Mouse (Mus musculus) gastrocnemius, adult 2 months (tissue): ENCODE measurements at regions not wholly inside any gene's neighbourhood (a gene's known extent, or its start where the extent isn't known, plus 50 kb on each side); places are given as distances from the start of the nearest gene placed in this dataset.

Experiments used
- DNase-seq: peaks from one replicate; pipeline ENCODE4 v3.0.0; 2022
- H3K27ac ChIP-seq: fragments of 200-600 bp; 2 replicates; pipeline ENCODE4 v1.8.1; 2022; ENCODE audit warnings: mild to moderate bottlenecking
- H3K4me3 ChIP-seq: fragments of 200-600 bp; 2 replicates; pipeline ENCODE4 v1.8.1; 2022; ENCODE audit warnings: mild to moderate bottlenecking, moderate library complexity
- CTCF ChIP-seq: fragments of 200-600 bp; IDR thresholded peaks from 2 replicates; pipeline ENCODE4 v1.8.1; 2022; ENCODE audit warnings: antibody characterized with exemption, mild to moderate bottlenecking, moderate library complexity
- intact Hi-C: fragments of 180-260 bp; cut with DNase I; formaldehyde crosslinking; loops from one replicate; pipeline ENCODE4 v1.15.1; 2025

DNA sequence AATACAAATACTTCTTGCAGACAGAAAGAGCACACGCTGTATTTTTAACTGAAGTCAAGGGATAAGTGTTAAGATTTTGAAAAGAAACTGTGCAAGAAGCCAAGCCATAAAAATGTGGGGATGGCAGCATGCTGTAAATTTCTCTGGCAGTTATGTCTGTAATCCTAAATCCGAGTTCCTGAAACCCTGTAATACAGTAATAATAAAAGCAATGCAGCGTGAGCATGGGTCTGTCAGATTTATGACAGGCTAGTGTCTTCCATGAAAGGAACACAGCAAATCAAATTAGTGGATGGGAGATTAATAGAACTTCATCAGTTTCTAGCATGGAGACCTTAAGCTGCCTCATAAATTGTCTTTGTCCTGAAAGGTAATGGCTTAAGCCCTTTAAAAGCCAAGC lies 597.7 kb downstream of the 1190002N15Rik start:
- no peak for TF ChIP-seq CTCF
- Histone ChIP-seq H3K4me3 (no peak overlapping the region), H3K27ac (no peak overlapping the region)
- intact Hi-C loops: no loop called here
- no peak for DNase-seq

DNA sequence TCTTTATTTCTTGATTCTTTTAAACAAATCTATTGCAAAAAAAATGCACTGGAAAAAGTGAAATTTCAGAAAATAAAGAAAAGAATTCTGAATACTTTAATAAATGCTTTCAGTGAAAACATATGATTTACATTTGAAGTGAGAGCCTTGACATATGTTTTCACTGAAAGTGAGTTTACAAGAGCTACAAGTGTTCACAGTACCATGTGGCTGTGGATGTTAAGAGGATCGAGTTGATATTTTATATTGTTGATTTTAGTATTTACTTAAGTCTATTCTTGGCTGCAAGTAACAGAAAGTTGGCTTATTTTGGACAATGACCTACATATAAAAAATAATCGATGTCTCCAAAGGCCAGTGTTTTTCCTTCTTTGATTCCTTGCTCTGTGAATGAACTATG lies 607.2 kb downstream of the 1190002N15Rik start:
- no peak for TF ChIP-seq CTCF
- DNase-seq: no peak
- intact Hi-C loops: no loop called here
- Histone ChIP-seq H3K27ac (no peak overlapping the region), H3K4me3 (no peak overlapping the region)

DNA sequence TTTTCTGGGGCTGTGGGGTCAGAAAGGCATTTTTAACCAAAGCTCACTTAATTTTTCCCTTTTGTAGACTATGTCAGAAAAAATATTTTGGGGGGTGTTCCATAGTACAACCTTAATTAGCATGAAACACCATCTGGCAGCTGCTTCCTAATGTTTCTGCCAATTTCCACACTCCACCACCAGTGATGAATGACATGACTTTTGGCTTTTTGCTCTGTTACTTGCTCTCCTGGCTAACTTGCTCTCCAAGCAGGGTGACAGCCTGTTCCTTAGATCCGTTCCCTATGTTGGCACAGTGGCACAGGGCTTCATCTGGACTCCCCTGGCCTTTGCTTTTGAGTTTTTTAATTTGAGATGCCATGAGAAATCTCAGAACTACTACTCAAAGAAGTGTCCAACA lies 648.6 kb downstream of the 1190002N15Rik start:
- no peak overlapping the region for H3K27ac ChIP-seq
- no peak for TF ChIP-seq CTCF
- DNase-seq: no peak
- no peak overlapping the region for H3K4me3 ChIP-seq
- intact Hi-C loops: no loop called here

DNA sequence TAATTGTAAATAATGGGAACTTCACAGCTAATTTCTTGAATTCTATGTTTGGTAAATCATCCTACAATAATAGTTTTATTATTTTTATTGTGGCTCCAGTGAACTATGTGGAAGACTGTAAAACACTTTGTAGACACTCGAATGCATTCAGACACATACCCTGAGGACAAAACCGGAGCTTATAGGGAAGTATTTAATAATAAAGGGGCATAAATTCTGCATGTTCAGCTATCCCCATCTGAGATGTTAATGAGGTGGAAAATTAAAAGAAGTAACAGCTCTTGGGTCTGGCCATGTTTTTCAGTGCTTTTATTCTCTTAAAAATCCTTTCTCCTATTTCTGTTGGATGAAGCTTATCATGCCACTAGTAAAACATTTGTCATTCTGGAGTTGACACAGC lies 657.8 kb downstream of the 1190002N15Rik start:
- TF ChIP-seq CTCF: no peak
- no peak overlapping the region for H3K4me3 ChIP-seq
- no peak for DNase-seq

DNA sequence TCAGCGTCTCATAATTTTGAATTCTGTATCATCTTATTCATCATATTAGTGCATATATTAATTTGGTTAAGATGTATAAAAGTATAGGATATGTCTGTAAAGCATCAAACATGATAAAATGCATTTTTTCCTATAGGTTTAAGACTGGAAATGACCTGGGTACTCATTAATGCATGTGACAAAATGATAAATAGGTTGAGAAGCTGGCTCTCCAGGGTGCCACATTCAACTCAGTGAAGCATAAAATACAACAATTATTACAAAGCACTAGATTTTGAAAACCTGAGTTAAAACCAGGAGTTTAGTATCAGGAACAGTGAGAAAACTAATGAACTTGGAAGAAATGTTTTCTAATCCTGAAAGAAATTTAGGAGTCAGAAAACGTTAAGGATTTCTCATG lies 658.3 kb downstream of the 1190002N15Rik start:
- intact Hi-C loops: no loop called here
- DNase-seq: no peak
- no peak overlapping the region for H3K4me3 ChIP-seq
- no peak for TF ChIP-seq CTCF
- no peak overlapping the region for H3K27ac ChIP-seq

More for the DNA sequence above, 657.8 kb downstream of the 1190002N15Rik start:
- intact Hi-C loops: no loop called here
- no peak overlapping the region for H3K27ac ChIP-seq

DNA sequence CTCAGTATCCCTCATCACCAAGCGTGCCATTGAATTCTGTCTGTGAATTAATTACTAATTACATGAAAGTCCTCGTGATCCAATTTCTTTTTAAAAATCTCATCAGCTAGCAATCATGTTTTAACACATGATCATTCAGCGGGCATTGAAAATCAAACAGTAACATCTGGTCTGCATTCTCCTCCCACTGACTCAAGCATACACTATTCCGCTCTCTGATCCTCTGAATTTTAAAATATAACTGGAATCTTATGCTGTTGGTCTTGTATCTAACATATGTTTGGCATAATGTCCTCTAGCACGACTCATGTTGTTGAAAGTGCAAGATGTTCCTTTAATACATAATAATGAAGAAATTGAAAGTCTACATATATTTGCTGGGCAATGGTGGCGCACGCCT lies 667.1 kb downstream of the 1190002N15Rik start:
- intact Hi-C loops: no loop called here

DNA sequence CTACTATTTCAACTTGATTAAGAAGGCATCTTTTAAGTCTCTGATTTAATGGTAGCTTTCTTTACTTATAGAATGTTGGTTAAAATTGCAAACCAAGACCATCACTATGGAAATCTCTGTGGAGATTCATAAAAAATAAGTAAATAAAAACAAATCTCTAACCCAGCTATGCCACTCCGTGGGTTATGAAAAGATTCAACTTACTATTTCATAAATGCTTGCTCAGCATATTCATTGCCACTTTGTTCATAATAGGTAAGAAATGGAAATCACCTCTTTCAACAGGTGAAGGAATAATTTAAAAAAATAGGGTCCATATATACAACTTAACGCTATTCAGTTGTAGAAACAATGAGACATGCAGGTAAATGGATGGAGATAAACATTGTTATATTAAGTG lies 679.9 kb downstream of the 1190002N15Rik start:
- TF ChIP-seq CTCF: no peak
- intact Hi-C loops: no loop called here
- no peak overlapping the region for H3K27ac ChIP-seq
- no peak overlapping the region for H3K4me3 ChIP-seq
- no peak for DNase-seq

More for the DNA sequence above, 667.1 kb downstream of the 1190002N15Rik start:
- DNase-seq: no peak
- no peak overlapping the region for H3K4me3 ChIP-seq
- TF ChIP-seq CTCF: no peak
- H3K27ac ChIP-seq: no peak overlapping the region

DNA sequence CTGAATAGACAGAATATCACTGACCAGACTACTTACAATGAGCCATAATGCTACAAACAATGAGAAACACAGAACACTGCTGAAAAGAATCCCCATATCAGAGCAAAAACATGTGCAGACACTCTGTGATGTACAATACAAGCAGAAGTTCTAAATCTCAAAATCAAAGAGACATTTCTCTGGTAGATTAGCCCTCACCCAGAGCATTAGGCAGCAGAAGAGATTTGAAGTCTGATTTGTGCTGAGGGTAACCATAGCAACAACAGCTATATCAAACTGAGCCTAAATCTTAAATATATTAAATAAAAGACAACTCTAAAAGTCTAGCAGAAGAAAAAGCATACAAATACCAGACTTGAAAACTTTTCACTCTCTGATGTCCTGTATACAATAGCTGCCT lies 691.5 kb downstream of the 1190002N15Rik start:
- no peak for TF ChIP-seq CTCF
- no peak overlapping the region for H3K27ac ChIP-seq
- no peak overlapping the region for H3K4me3 ChIP-seq
- no peak for DNase-seq
- intact Hi-C loops: no loop called here

DNA sequence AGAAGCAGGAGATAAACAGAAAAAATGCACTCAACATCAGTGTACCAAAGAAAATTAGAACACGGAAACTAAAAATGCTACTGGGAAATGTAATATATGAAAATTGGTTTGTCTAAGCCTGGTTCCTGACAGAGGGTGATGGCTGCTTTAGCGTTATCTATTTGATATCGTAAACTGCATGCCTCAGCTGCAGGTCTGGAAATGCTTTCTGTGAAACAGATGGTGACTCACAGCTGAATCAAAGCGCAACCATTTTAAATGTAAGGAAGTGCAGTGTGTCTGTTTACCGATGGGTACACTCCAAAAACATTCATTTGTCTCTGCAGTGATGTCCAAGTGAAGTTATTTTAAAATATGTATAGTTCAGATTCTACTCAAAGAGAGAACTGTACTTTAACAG lies 694.0 kb downstream of the 1190002N15Rik start:
- Histone ChIP-seq H3K4me3 (no peak overlapping the region), H3K27ac (no peak overlapping the region)
- intact Hi-C loops: no loop called here
- TF ChIP-seq CTCF: no peak
- DNase-seq: no peak
